Mouse (Mus musculus) retina, embryonic 14.5 days (tissue): ENCODE data around the gene Bcl9.
A peak's percentile ranks its signal among the peaks of the same experiment; 100 is the strongest.

Experiments
- DNase-seq: peaks from one replicate; pipeline ENCODE4 v3.0.0-alpha.2; 2015; ENCODE audit warnings: low spot score

Gene Bcl9

DNA sequence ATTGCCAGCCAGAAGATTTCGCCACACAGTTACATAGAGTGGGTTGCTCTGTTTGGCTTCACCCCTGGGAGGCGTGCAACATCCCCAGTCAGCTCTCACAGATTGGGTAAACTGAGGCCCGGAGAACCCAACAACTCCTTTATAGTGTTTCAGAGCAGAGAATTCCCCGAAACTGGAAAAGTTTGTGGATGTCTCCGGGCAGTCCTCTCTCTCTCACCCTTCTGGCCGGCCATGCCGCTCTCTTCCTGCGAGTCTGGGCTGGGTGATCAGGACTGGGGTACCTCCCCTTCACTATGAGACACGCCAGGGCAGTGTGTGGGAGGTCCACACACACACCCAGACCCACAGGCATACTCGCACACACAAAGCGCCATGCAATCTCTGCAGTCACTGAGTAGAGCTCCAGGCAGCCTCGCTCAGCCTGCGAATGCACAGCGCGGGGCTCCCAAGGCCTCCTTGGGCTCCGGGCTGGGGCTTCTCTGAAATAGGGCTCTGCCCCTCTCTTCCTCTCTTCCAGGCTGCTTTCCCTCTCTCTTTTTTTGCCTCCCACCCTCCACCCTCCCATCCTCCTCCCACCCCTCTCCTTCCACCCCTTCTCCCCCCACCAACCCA, 670 bp downstream of the Bcl9 start:
- DNase-seq: peak; percentile 62

DNA sequence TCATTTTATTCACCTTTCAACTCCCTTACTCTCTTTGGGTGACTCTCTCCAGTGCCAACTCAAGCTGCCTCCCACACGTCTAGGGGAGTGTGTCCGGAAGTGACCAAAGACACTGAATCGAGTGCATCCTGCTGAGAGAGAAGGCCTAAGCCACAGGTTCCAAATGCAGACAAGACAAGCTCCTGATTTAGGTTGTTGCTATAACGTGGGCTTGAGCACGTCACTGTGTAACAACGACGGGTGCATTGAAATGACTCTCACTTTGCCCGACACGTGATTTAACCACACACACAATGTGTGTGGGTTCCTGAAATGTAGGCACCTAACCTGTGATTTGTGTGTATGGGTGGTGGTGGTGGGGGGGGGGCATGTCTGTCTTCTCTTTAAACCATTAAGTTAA, 3.4 kb downstream of the Bcl9 start:
- no peak for DNase-seq

DNA sequence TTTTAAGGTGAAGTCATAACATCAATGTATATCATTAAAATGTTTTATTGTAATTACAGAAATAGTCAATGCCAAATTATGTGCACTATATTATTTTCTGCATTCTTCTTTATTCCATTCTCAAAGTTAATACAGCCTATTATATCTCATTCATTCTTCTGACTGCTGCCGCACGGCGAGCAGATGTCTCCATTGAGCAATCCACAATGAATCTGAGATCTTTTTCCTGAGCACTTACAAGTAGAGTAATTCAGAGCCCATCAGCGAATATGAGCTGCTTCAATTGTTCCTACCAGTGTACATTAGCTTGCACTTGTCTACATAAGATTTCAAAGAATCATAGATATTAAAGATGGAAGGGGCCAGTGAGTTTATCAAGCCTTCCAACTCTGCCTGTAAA, 12.8 kb downstream of the Bcl9 start:
- no peak for DNase-seq

DNA sequence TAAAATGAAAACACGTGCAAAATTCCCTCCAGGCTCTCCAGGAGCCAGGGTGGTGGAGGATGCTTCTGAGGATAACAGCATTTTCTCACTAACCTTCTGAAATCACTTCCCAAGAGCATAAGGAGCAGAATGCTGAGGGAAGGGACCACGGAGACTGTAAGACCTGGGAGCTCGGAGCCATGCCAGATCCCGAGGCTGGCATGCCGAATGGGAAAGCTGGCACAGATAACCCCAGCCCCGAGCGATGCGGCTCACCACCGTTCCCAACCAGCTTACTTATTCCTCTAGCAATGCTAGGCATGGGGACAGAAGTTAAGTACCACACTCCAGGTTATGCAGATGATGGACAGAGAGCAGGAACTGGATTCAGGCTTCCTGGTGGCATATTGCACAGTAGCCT, 13.7 kb downstream of the Bcl9 start:
- DNase-seq: no peak

DNA sequence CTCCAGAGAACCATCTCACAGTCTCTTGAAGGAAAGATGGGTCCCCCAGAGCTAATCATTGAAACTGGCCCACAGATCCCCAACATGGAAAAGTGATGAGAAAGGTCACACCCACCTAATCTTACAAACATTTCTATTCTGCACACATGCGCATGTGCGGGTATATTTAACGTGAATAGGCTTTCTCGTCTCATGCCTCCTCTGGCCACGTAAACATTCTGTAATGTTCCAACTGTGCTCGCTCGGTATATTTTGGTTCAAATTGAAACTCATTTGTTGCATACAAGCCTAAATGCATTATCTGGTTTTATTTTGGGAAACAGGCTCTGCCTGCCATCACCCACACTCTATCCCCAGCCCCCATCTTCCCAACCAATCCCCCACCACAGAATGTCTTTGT, 16.3 kb downstream of the Bcl9 start:
- no peak for DNase-seq

DNA sequence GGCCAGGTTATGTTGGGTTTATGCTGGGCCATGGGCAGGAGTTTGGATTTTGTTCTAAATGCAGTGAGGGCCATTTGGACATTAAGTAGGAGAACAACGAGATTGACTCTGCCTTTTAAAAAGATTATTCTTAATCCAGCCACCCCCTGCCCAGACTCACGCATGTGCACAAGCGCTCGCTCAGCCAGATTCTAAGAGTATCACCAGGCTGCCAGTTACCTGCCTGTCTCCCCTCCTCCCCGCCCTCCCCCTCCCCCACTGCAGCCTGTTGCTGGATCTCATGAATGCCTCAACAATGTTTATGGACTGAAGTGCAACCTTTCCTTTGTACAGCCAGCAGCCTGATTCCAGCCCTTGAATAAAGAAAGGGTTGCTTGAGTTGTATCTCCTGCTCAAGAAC, 22.0 kb downstream of the Bcl9 start:
- DNase-seq: no peak

DNA sequence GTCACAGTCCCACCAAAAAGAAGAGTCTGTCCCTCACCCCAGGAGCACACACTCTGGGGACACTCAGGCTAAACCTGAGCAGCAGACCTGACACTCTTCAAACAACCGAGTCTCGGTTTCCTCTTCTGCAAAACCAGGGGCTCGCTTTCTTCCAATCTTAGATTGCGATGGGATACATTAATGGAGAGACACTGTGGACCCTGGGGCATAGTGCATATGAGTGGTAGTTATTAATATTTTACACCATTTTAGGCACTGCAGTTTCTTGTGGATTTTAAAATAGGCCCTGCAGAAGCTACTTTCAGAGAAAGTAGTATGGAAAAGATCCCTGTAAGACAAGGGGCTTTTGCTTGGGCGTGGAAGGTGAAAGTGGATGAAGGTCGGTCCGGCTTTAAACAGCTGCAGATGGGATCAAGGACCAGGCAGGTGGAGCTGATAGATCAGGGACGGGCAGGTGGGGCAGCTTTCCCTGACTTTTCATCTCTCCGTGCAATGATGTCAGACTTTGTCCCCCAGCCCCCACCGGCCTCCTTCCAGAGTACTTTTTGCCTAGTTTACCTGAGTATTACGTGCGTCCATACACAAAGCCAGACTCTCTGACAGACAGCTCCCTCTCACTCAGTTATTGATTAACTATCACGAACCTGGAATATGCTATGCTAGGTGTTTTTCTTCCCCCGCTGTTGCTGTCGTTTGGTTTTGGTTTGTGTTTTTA, 23.0 kb downstream of the Bcl9 start:
- no peak for DNase-seq

DNA sequence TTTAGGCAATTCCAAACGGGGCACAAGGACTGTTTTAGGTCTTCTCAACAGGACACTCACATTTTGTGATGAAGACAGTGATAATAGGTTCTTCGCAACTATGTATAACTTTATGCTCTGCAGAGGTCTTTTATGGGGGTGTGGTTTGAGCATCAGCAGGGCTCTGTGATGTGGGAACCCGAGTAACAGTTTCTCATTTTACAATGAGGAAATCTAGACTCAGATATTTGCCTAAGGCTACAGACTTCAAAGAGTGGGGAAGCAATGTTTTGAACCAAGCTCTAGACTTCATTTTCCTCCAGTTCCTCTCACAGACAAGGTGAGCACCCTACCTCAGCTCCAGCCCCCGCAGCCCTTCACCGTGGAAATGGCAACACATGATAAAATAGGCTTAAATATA, 23.8 kb downstream of the Bcl9 start:
- DNase-seq: no peak

DNA sequence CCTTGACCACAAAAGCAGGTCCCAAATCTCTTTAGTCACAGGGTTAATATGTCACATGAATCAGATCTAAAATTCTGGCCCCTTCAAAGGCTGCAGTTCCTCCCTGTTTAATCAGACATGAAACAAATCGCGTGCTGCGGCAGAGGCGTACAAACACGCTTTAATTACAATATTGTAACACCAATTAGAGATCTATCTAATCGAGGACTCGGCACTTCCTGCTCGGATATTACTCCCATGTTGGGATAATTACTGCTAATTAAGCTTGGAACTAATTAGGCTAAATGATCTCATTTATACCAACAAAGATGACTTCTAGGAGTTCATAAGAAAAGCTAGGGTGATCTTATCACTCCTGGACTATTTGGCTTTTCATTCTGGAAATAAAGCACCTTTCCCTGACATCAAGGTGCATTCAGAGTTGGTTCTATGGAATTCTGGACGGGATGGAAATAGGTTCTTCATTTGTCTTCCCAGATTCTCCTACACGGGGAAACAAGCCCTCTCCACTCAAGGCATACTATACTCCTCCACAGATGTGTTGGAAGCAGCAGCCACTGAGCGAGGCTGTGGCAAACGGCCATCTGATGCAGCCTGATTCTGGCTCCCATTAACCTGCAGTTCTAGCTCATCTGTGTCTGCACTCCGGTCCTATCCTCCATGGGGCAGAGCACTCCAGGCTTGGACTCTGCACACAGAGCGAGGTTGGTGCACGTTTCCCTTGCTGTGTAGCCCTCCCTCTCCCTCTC, 31.9 kb downstream of the Bcl9 start:
- no peak for DNase-seq

DNA sequence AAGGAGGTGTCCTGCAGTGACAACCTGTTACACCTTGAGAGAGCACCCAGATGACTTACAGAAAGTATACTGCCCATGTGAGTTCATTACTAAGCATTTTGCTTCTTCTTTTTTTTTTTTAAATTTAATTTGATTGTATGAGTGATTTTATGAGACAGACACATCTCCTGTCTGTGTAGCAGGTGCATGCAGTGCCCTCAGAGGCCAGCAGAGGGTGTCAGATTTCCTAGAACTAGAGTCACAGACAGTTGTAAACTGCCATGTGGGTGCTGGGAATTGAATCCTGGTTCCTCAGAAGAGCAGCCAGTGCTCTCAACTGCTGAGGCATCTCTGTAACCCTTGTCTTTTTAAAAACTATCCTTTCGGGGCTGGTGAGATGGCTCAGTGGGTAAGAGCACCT, 35.5 kb downstream of the Bcl9 start:
- DNase-seq: no peak

DNA sequence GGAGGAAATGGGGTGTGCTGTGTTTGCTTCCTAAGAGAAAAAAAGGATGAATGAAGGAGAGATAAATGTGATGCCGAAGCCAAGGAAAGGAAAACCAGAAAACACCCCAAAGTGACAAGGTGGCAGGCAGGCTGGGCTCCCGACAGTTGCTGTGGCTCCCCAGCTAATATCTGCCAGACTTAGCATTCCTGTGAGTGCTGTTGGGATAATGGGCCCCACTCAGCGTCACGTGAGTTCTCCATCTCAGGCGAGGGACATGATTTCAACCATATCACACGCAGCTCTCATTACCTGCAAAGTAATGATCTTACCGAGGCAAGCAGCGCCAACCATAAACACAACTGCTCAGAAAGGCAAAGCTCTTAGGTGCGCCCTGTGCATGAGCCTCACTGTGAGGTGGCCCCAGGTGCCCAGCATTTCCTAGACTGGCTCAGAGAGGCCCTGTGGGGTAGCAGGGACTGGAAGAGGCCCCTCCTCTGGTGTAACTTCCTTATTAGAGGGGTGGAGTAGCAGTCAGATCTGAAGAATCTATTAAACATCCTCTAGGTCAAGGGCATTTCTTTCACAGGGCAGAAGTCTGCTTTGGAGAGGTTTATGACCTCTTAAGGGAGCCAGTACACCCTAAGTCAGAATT, 41.9 kb downstream of the Bcl9 start:
- DNase-seq: no peak

DNA sequence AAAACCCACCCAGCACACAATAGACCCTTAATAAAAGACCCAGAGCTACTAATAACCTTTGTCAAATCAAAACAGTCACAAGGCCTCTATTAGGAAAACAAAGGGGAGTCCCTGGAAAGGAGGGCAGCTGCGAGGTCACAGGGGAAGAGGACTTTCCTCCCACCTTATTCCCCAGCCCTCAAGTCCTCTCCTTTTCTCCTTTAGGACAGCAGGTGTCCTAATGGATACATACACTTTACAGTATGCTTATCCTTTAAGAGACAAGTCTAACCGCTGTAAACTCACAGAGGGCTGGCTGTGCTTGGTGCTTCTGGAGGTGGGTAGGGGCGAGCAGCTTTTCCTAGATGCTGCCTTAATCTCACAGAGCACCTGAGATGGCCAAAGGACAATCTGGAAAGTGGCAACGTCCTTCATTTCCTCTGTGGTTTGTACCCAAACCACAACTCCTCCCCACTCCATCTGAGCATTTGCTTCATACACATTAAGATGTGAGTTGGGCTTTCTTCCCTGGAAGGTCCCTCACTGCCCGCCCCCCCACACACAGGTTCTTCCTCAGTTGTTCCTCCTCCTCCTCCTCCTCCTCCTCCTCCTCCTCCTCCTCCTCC, 42.8 kb downstream of the Bcl9 start:
- peak; percentile 26 for DNase-seq

DNA sequence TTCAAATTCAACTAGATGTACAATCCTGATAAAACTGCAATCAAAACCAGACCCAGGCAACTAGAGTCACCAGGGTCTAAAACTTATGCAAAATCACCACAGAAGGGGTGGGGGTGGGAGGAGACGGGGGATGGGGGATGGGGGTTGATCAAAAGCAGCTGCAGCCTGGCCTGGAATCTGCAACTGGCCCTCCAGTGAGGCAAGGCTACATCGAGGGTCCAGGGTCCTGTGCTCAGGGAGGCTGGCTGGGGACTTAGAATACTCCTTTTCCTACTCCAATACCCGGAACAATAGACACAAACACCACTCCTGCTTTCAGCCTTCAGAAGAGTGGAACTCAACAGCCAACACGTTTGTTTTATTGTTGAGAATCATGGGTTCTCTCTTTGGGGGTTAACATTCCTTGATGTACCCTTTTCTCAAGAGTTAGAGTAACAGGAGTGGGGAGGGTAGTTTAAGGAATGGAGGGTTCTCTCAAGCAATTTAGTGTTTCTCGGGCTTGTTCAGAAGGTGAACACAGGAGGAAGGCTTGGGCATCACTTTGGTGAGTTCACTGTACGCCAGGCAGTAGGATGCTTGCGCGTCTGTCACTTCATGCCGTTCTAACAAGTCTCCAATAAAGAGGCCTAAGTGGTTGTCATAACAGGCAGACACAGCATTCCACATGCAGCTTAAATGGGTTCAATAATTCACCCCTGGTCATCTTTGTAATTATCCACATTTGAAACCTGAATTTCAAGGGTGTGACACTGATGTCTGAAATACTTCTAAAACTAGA, 43.7 kb downstream of the Bcl9 start:
- DNase-seq: peak; percentile 42

DNA sequence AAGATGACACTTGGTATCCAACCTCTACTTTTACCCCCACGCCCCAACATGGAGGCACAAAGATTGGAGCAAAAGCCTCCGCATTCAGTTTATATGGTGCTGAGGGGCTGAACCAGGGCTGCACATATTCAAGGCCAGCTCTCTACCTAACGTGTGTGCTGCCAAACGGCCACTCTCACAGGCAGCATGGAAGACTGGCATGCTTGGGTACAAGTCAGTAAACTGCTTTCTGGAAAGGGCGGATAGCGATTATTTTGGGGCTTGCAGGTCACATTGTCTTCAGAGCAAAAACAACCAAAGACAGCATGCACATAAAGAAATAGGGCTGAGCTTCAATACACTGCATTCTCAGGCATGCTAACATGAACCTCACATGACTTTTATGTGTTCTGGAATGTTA, 44.8 kb downstream of the Bcl9 start:
- DNase-seq: no peak

DNA sequence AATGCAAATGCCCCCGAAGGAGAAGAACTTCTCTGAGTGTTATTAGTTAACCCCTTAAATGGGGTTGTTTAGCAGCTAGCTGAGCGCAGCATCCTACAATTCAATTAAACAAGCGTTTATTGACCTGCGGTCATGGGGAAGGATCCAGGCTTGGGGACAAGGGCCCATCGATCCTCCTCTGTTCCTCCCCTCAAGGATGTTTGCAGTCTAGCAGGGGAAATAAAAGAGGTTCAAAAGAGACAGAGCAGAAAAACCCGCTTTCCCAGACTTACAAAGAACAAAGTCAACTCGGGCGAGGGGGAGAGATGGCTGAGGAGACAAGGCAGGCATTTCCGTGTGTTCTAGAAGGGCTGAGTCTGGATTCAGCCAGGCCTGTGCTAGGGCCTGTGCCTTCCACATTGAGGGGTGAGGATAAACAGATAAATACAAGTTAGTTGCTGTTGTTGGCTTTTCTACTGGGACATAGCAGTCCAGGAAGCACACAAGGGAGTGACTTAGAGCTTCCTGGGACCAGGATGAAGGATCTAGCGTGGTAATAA, 55.0 kb downstream of the Bcl9 start:
- no peak for DNase-seq

DNA sequence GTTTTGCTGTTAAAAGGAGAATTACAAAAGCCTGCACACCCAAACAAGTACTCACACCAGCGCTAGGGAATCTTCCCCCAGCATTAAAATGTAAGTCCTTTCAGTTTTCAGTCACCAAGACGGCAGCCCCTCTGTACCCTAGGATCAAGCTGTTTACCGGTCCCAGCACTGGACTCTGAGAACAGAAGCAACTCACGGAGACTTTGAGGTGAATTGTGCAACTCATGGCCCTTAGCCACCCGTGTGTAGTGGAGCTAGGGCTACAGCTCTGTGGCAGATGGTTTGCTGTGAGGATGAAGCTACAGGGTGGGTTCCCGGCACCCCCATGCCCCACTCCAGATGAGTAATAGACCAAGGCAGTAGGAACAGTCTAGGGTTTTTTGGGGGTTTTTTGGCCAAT, 55.9 kb downstream of the Bcl9 start:
- DNase-seq: no peak

DNA sequence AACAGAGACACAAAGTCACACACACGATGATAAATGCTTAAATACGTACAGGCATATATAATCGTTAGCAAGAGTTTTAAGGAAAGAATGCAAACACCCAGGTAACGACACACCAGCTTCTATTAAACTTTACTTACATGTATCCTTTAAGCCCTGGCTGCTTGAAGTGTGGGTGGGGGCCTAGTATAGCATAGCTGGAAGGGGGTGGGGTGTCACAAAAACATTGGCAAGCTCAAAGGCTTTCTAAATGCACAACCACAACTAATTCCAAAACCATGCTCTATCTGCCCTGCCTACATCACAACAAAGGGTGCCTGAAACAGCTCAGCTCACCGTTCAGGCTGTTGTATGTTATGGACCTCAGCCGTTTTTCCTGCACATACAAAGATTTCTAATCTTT, 57.9 kb downstream of the Bcl9 start:
- DNase-seq: no peak

DNA sequence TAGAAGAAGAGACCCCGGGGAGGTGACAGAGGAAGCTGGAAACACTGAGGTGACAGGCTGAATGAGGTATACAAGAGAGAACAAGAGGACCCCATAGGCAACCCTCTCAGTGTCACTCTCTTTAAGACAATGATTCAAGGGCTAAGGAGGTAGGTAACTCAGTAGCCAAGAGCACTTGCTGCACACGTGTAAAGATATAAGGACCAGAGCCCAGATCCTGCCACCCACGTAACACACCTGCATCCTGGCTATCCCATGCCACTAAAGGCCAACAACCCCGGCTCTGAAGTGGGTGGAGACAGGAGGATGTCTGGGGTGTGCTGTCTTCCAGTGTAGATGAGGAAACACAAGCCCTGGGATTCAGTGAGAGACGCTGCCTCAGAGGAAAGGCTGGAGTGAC, 58.4 kb downstream of the Bcl9 start:
- no peak for DNase-seq

DNA sequence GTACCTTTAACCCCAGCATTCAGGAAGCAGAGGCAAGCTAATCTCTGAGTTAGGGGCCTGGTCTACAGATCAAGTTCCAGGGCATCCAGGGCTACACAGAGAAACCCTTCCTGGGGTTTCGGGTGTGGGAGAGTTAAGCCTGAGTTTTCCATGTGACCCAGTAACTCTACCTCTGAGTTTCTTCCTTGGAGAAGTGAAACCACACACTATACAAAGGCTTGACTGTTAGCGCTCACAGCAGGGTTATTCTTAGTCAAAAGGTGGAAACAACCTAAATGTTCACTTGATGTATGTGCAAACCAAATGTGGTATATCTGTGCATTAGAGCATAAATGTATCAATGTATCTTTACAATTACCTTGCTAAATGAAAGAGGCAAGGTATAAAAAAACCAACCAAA, 59.2 kb downstream of the Bcl9 start:
- no peak for DNase-seq

DNA sequence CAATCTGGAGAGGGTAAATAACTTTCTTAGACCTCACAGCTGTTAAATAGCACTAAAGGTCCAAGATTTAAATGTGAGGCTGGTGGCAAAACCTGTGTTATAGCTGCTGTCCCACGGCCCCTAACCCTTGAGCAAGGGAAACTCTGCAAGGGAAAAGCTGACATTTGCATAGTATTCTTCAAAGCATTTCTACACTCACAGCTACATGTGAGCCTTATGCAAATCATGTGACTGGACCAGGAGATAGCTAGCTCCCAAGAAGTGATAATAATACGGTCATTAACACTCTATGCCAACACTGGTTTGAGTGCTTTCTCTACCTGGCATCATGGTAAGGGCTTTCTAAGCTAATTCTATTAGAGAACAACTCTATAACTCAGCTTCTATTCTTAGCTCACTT, 60.3 kb downstream of the Bcl9 start:
- DNase-seq: no peak

DNA sequence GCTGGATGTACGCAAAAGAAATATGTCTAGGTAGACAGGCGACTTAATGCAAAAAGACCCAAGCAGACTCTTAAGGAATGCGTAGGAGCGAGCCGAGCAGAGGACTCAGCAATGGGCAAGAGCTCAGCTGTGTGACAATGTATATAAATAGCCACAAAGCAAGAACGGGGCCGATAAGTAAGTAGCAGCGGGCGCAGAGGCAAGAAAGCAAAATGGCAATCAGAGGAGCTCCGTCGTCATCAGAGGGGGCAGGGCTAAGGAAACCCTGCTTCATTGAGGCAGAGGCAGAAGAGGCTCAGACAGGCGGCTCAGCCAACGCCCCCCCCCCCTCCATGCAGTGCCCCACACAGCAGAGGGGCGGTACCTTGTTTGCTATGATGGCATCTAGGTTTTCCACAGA, 62.9 kb downstream of the Bcl9 start:
- no peak for DNase-seq

DNA sequence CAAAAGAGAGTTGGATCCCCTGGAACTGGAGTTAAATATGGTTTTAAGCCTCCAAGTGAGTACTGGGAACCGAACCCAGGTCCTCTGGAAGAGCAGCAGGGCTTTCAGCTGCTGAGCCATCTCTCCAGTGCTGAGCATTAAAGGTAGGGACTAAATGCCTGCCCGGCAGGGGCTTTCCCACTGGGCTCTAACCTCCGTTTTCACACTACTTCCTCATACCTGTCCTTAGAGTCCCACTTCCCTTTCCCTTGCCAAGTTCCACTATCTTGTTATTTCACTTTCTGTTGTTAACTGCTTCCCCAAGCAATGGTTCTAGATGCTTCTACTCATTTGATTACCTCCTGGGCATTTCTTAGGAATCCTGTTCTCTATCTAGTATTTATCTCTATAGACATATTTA, 65.4 kb downstream of the Bcl9 start:
- no peak for DNase-seq
